Mouse (Mus musculus) embryonic facial prominence, embryonic 13.5 days (tissue): ENCODE measurements around the gene Asns. TPM values are rescaled to one million over a fixed set of nuclear protein-coding genes. Genes with fewer than 3 reads are reported as not detected.

Experiments used
- ATAC-seq: fragments of 200-750 bp; cut with Nextera tagmentation; 2 replicates; pipeline ENCODE4 v1.8.0; 2017; ENCODE audit warnings: low read depth; ENCODE audit not compliant: insufficient number of reproducible peaks, insufficient read depth, low FRiP score, low TSS enrichment
- H3K27ac ChIP-seq: fragments of 300-500 bp; sonication (generic); 2 replicates; pipeline ENCODE4 v1.5.1; 2015; ENCODE audit warnings: moderate library complexity, mild to moderate bottlenecking, inconsistent platforms
- H3K27me3 ChIP-seq: fragments of 300-500 bp; sonication (generic); 2 replicates; pipeline ENCODE4 v1.6.1; 2015; ENCODE audit warnings: mild to moderate bottlenecking, inconsistent platforms
- H3K36me3 ChIP-seq: fragments of 300-500 bp; sonication (generic); 2 replicates; pipeline ENCODE4 v1.6.1; 2015; ENCODE audit warnings: mild to moderate bottlenecking, inconsistent platforms
- H3K4me1 ChIP-seq: fragments of 300-500 bp; sonication (generic); 2 replicates; pipeline ENCODE4 v1.6.1; 2015; ENCODE audit warnings: inconsistent platforms
- H3K4me2 ChIP-seq: fragments of 300-500 bp; sonication (generic); 2 replicates; pipeline ENCODE4 v1.6.1; 2015; ENCODE audit warnings: moderate library complexity, mild to moderate bottlenecking, inconsistent platforms
- H3K4me3 ChIP-seq: fragments of 300-500 bp; sonication (generic); 2 replicates; pipeline ENCODE4 v1.5.1; 2015; ENCODE audit warnings: mild to moderate bottlenecking, inconsistent platforms
- H3K9ac ChIP-seq: fragments of 300-500 bp; sonication (generic); 2 replicates; pipeline ENCODE4 v1.6.1; 2015; ENCODE audit warnings: mild to moderate bottlenecking, inconsistent platforms
- H3K9me3 ChIP-seq: fragments of 300-500 bp; sonication (generic); 2 replicates; pipeline ENCODE4 v1.6.1; 2016; ENCODE audit warnings: inconsistent platforms
- WGBS: fragments of 180-500 bp; shearing (Covaris S2); methylation state at CpG from one replicate; pipeline ENCODE4 v1.1.7; 2015; ENCODE audit warnings: mixed read lengths; 5-methylcytosine and 5-hydroxymethylcytosine counted together
- polyA plus RNA-seq: library from polyadenylated mRNA; unstranded; fragments of >200 nt; fragmentation: Nextera tagmentation; extraction: Ambion mirVana; gene quantifications from 2 replicates; pipeline ENCODE4 v1.2.1, GENCODE M21; 2015

The Asns gene
- polyA plus RNA-seq, result 54.8 and 57.8 TPM in 2 replicates

DNA sequence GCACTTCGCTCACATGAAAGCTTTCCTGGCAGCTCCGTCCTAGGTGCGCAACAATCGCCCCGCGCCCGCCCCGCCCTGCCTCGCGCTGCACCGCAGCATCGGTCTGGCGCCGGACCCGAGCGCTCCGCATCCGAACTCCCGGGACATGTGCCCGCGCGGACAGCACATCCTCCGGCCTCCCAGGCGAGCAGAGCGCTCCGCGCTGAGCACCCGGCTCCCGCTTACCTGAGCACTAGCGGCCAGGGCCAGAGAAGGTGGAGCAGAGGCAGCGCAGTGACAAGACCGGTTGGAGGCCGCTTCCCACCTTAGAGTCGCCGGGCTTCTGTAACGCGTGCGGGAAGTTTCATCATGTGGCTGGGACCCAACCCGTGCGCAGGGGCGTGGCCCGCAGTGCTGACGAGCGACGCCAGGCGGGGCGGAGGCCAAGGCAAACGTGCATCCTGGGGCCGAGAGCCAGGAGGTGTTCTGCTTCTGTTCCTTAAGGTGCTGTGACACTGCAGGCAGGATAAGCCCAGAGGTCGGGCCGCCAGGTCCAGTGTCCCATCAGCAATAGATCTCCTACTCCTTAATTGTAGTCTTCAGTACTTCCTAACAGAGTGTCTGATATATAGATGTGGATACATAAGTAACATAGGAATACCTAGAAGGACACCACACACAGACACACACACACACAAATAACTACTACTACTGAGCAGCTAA lies at the start of gene Asns:
TSS of gene Asns (minus strand) at position 371 of the 702 bp plus-strand sequence.
- H3K9ac ChIP-seq, result peak within 1 kb of the TSS; percentile 81
- no peaks in the 10 kb centered on the region for H3K9me3 ChIP-seq
- peak within 1 kb of the TSS; percentile 90 for H3K4me2 ChIP-seq
- peak within 1 kb of the TSS; percentile 36; the same call in 1 of the 2 replicates for H3K27ac ChIP-seq
- peaks cover 4% of the 10 kb centered on the region; the same call in 1 of the 2 replicates for H3K4me1 ChIP-seq
- peak within 1 kb of the TSS; percentile 69 for H3K4me3 ChIP-seq
- no peaks in the 10 kb centered on the region for H3K36me3 ChIP-seq
- 0 out of 2 replicates have a peak, but pooled peaks cover 3% of the 10 kb centered on the region for H3K27me3 ChIP-seq
- under 1% methylated on average over 51 of the region's 51 CpGs for WGBS
- ATAC-seq, result peak; percentile 94

DNA sequence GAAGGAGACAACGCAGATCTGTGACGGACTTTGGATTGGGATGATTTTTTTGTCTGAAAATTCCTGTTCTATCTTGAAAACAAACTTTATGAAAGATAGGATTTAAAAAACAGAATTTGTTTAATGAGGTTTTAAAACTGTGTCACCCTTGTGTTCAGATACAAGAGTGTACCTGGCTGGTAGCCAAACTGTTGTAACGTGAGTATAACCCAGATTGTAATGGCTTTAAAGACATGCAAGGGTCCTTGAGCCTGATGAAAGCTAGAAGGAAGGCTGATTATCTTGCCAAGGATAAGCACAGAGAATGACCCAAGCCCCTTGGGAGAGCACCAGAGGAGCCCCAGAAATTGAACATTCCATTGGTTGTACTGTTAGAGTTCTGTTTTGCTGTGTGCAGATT lies 48.7 kb upstream of the Asns start:
- no peak overlapping the region for H3K27ac ChIP-seq
- H3K9me3 ChIP-seq, result no peaks in the 10 kb centered on the region
- no peaks in the 10 kb centered on the region for H3K27me3 ChIP-seq
- no peak overlapping the region for H3K4me3 ChIP-seq
- no peaks in the 10 kb centered on the region for H3K4me1 ChIP-seq
- no peak for ATAC-seq
- H3K9ac ChIP-seq, result no peak overlapping the region
- no peak overlapping the region for H3K4me2 ChIP-seq
- H3K36me3 ChIP-seq, result no peaks in the 10 kb centered on the region
- 67% methylated on average over 3 of the region's 3 CpGs for WGBS

DNA sequence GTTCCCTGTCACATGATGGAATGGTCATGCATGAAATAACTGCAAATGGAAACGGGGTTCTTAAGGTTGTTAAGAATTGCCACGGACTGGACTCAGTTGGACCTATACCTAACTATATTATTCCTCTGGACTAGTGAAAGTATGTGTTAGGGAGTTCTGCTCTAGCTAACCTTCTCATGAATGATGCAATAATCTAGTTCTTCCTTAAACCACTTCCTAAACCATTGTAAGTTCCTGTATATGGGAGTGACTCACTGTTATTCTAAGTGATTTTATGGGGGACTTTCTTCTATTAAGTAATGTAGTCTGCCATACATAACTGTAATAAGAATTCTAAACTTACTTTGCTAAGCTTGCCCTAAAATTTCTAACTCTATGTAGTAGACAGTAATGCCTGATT lies 44.8 kb upstream of the Asns start:
- ATAC-seq, result no peak
- 83% methylated on average over 2 of the region's 2 CpGs for whole genome bisulfite sequencing
- Histone ChIP-seq H3K27ac (no peak overlapping the region), H3K4me2 (no peak overlapping the region), H3K36me3 (no peaks in the 10 kb centered on the region), H3K9me3 (no peaks in the 10 kb centered on the region), H3K4me1 (peaks cover 3% of the 10 kb centered on the region; the same call in 1 of the 2 replicates), H3K9ac (no peak overlapping the region), H3K4me3 (no peak overlapping the region), H3K27me3 (no peaks in the 10 kb centered on the region)

DNA sequence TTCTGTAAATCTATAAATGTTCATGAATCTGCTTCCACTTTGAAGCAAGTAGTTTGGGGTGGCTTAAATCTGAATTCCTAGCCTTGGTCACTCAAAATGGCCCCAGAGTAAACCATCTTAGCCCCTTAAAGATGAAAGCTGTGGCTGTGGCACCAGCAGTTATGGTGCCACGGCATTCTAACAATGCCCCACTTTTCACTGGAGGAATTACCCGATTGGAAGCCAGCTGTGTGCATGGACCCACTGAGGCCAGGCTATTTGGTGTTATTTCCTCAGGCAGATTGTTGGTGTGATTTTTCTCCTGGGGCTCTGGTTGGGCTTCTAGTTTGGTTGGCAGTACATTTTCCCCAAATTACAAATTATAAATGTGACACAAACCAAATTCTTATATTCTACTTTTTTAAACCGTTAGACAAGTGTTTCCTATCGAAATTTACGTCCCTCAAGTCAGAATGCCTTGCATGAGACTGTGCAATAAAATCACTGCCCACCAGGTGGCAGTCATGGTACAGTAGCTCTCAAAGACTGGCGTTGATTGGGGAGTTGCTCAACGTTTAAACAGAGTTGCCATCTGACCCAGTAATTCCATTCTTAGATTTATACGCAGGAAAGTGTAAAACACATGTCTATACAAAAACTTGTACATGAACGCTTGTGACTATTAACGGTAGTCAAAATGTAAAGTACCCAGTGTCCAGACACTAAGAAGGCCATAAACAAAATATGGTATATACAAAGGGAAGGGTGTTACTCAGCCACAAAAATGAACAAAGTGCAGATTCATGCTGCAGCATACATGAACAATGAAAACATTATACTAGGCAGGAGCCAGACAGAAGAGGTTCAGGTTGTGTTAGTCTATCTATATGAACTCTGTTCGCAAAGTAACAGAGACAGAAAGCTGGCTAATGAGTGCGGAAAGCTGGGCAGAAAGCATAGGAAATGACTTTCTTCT lies 40.0 kb upstream of the Asns start:
- Histone ChIP-seq H3K4me2 (no peak overlapping the region), H3K27ac (no peak overlapping the region), H3K4me1 (peaks cover 3% of the 10 kb centered on the region; the same call in 1 of the 2 replicates), H3K9ac (no peak overlapping the region), H3K27me3 (no peaks in the 10 kb centered on the region), H3K4me3 (no peak overlapping the region), H3K36me3 (no peaks in the 10 kb centered on the region), H3K9me3 (peaks cover 3% of the 10 kb centered on the region; the same call in 1 of the 2 replicates)
- 33% methylated on average over 12 of the region's 12 CpGs for WGBS
- no peak for ATAC-seq

DNA sequence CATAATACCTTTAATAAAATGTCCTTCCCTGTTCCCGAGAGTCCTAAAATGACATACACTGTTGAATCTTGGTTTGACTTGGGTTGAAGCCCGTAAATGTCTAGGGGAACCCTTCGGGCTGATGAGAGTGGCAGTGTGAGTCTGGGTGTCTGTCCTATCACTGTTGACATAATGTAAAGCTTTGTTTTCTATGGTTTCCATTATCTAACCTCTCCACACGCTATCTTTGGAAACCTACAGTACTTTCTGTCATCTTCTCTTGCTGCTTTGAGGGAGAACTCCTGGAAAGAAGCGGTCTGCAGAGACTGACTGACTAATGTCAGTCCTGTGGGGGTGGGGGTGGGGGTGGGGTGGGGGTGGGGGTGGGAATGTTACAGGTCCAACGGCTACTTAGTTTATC lies 39.0 kb upstream of the Asns start:
- 81% methylated on average over 6 of the region's 6 CpGs for WGBS
- Histone ChIP-seq H3K9me3 (peaks cover 3% of the 10 kb centered on the region; the same call in 1 of the 2 replicates), H3K27me3 (no peaks in the 10 kb centered on the region), H3K4me1 (peaks cover 3% of the 10 kb centered on the region; the same call in 1 of the 2 replicates), H3K27ac (no peak overlapping the region), H3K4me3 (no peak overlapping the region), H3K9ac (no peak overlapping the region), H3K36me3 (no peaks in the 10 kb centered on the region), H3K4me2 (no peak overlapping the region)
- ATAC-seq, result no peak

DNA sequence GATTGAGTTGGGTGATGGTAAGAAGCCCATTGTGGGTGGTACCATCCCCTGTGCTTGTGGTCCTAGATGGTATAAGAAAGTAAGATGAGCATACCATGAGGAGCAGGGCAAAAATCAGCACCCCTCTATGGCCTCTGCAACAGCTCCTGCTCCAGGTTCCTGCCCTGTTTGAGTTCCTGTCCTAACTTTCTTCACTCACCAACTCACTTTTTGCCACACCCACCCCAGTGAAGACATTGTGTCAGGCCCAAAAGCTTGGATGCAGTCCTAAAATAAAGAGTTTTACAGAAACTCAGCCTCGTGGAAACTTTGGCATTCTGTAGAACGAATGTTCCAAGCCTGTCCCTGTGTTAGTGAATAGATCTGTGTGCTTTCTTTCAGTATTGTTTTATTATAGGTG lies 36.1 kb upstream of the Asns start:
- H3K27me3 ChIP-seq, result no peaks in the 10 kb centered on the region
- H3K9ac ChIP-seq, result no peak overlapping the region
- H3K4me2 ChIP-seq, result no peak overlapping the region
- H3K9me3 ChIP-seq, result peaks cover 3% of the 10 kb centered on the region; the same call in 1 of the 2 replicates
- no peak for ATAC-seq
- peaks cover 3% of the 10 kb centered on the region; the same call in 1 of the 2 replicates for H3K4me1 ChIP-seq
- no peaks in the 10 kb centered on the region for H3K36me3 ChIP-seq
- H3K27ac ChIP-seq, result no peak overlapping the region
- 84% methylated on average over 2 of the region's 2 CpGs for WGBS
- H3K4me3 ChIP-seq, result no peak overlapping the region

DNA sequence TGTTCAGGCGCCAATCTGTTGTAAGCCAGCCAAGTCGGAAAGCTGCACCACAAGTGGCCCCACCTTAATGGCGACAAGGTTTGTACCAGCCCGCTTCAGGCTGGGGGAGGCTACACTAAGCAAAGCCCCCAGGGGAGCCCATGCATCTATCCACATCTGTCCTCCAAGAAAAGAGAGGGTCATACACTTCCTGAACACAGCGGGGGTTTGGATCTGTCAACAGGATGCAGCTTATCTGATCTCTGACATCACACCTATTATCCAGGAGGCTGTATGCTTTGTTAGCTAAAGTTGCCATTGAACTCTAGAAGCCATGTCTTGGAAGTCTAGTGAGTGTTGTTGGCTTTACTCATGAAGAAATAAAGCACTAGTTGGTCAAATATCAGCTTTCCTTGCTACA lies 35.2 kb upstream of the Asns start:
- H3K27me3 ChIP-seq, result no peaks in the 10 kb centered on the region
- 88% methylated on average over 5 of the region's 5 CpGs for WGBS

DNA sequence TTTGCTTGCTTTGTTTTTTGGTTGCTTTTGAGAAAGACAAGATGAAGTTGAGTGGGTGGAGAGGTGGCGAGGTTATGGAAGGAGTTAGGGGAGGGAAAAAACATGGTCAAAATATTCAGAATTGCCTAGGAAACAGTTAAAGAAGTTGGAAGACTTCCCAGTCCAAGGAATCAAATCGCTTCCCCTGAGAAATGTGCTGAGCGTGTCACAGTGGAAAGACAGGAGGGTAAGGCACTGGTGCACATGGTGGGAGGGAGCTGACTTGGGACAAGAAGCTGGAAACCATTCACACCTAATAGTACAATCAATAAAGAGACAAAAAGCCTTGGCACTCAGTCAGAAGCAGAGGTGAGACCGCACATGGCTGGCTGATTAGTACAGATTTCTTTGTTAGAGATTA lies 23.2 kb upstream of the Asns start:
- peaks cover 4% of the 10 kb centered on the region; the same call in 1 of the 2 replicates for H3K9me3 ChIP-seq
- no peak overlapping the region for H3K9ac ChIP-seq
- no peak overlapping the region for H3K4me3 ChIP-seq
- no peak overlapping the region for H3K4me2 ChIP-seq
- H3K27ac ChIP-seq, result no peak overlapping the region
- H3K27me3 ChIP-seq, result no peaks in the 10 kb centered on the region
- H3K4me1 ChIP-seq, result no peaks in the 10 kb centered on the region
- no peaks in the 10 kb centered on the region for H3K36me3 ChIP-seq
- WGBS, result 53% methylated on average over 4 of the region's 4 CpGs
- ATAC-seq, result no peak

More for the DNA sequence above, 35.2 kb upstream of the Asns start:
- H3K36me3 ChIP-seq, result no peaks in the 10 kb centered on the region
- H3K9ac ChIP-seq, result no peak overlapping the region
- H3K9me3 ChIP-seq, result peaks cover 3% of the 10 kb centered on the region; the same call in 1 of the 2 replicates
- ATAC-seq, result no peak
- no peak overlapping the region for H3K27ac ChIP-seq
- no peak overlapping the region for H3K4me3 ChIP-seq
- H3K4me1 ChIP-seq, result no peaks in the 10 kb centered on the region; the same call in 1 of the 2 replicates
- no peak overlapping the region for H3K4me2 ChIP-seq

DNA sequence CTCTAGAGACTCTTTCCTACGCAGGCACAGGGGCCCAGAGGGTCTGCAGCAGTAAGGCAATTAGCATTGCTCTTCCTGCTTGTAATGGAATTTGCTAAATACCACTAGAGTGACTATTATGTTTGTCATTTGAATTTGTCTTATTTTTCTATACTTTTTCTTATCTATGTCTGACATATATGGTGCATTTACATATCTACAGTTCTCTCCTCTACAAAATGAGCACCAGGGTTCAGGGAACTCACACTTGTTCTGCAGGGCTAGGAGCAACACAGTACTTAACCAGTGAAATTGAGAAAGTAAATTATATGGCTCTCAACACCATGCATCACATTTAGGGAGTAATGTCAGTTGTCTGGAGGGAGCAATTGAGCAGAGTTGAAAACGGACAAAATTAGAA lies 21.2 kb upstream of the Asns start:
- no peak for ATAC-seq
- no peak overlapping the region for H3K4me2 ChIP-seq
- H3K27me3 ChIP-seq, result no peaks in the 10 kb centered on the region
- peaks cover 4% of the 10 kb centered on the region; the same call in 1 of the 2 replicates for H3K9me3 ChIP-seq
- no peak overlapping the region for H3K27ac ChIP-seq
- H3K4me1 ChIP-seq, result no peaks in the 10 kb centered on the region
- no peak overlapping the region for H3K9ac ChIP-seq
- H3K36me3 ChIP-seq, result no peaks in the 10 kb centered on the region
- WGBS, result 65% methylated on average over 2 of the region's 2 CpGs
- no peak overlapping the region for H3K4me3 ChIP-seq

DNA sequence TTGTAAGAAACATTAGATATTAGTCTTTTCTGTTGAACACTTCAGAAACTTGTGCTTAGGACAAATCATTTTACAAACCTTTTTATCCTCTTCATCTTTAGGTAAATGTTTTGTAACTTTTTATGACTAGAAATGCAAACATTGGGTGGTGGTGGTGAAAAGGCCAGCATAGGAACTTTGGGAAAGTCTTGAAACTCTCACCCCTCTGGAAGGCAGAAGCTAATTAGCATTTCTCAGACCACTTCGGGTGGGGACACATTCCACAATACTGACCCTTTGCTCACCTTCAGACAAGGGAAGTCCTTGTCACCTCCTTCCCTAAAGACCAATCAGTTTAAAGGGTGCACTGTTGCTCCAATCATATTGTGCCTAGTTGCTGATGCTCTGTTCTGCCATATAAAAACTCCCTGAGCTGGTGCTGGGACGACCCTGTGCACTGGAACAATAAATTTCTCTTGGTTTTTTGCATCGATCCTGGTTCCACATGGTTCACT lies 18.8 kb upstream of the Asns start:
- no peaks in the 10 kb centered on the region for H3K9me3 ChIP-seq
- H3K4me3 ChIP-seq, result no peak overlapping the region
- H3K4me1 ChIP-seq, result no peaks in the 10 kb centered on the region
- no peak for ATAC-seq
- no peaks in the 10 kb centered on the region for H3K27me3 ChIP-seq
- no peak overlapping the region for H3K4me2 ChIP-seq
- no peak overlapping the region for H3K9ac ChIP-seq
- WGBS, result 64% methylated on average over 3 of the region's 3 CpGs
- H3K36me3 ChIP-seq, result no peaks in the 10 kb centered on the region
- H3K27ac ChIP-seq, result no peak overlapping the region

DNA sequence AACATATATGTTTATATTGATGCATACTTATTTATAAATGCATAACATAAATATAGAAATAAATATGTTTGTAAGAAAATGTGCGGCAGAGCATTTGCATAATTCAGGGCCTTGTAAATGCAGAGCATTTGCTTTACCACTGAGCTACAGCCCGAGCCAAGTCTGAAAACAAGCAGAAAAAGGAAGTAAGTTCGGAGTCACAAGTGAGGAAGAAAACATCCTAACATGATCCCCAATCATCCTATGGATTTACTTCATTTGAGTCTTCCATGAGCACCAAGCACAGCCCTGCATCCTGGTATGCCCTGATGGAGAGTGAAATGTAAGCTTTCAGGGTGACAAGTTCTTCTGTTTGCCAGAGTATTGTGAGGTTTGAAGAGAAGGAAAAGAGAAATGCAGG lies 15.2 kb upstream of the Asns start:
- Histone ChIP-seq H3K36me3 (no peaks in the 10 kb centered on the region), H3K9ac (no peak overlapping the region), H3K9me3 (no peaks in the 10 kb centered on the region), H3K4me1 (no peaks in the 10 kb centered on the region), H3K4me2 (no peak overlapping the region), H3K27ac (no peak overlapping the region), H3K27me3 (no peaks in the 10 kb centered on the region), H3K4me3 (no peak overlapping the region)
- ATAC-seq, result no peak
- WGBS, result 84% methylated on average over 3 of the region's 3 CpGs
